Mouse (Mus musculus) heart, embryonic 11.5 days (tissue): Measurements from ENCODE around the gene Plekha6. TPM values are rescaled to one million over a fixed set of nuclear protein-coding genes. Genes with fewer than 3 reads are reported as not detected.
A peak's percentile ranks its signal among the peaks of the same experiment; 100 is the strongest.

Experiments
- ATAC-seq: fragments of 200-750 bp; cut with Nextera tagmentation; replicated peaks from 2 replicates; pipeline ENCODE4 v1.8.0; 2017; ENCODE audit warnings: moderate library complexity; ENCODE audit not compliant: insufficient number of reproducible peaks, low FRiP score, low TSS enrichment
- H3K27ac ChIP-seq: fragments of 300-500 bp; sonication (generic); 2 replicates; pipeline ENCODE4 v1.5.1; 2014; ENCODE audit warnings: mild to moderate bottlenecking, low read depth, low read length
- H3K27me3 ChIP-seq: fragments of 300-500 bp; sonication (generic); 2 replicates; pipeline ENCODE4 v1.6.1; 2014; ENCODE audit warnings: mild to moderate bottlenecking, low read length, mixed read lengths; ENCODE audit not compliant: control insufficient read depth, insufficient read depth
- H3K36me3 ChIP-seq: fragments of 300-500 bp; sonication (generic); 2 replicates; pipeline ENCODE4 v1.6.1; 2014; ENCODE audit warnings: mild to moderate bottlenecking, low read length, moderate library complexity, mixed read lengths; ENCODE audit not compliant: control insufficient read depth, insufficient read depth
- H3K4me1 ChIP-seq: fragments of 300-500 bp; sonication (generic); 2 replicates; pipeline ENCODE4 v1.6.1; 2014; ENCODE audit warnings: low read length; ENCODE audit not compliant: control insufficient read depth, insufficient read depth
- H3K4me2 ChIP-seq: fragments of 300-500 bp; sonication (generic); 2 replicates; pipeline ENCODE4 v1.6.1; 2014; ENCODE audit warnings: mild to moderate bottlenecking, moderate library complexity
- H3K4me3 ChIP-seq: fragments of 300-500 bp; sonication (generic); 2 replicates; pipeline ENCODE4 v1.5.1; 2014; ENCODE audit warnings: low read depth, low read length
- H3K9ac ChIP-seq: fragments of 300-500 bp; sonication (generic); 2 replicates; pipeline ENCODE4 v1.6.1; 2014; ENCODE audit warnings: mild to moderate bottlenecking, low read depth, low read length, moderate library complexity
- H3K9me3 ChIP-seq: fragments of 300-500 bp; sonication (generic); replicated peaks from 2 replicates; pipeline ENCODE4 v1.6.1; 2016; ENCODE audit warnings: low read length; ENCODE audit not compliant: control insufficient read depth
- WGBS: fragments of 180-500 bp; shearing (Covaris S2); extraction: QIAGEN DNeasy Blood & Tissue Kit; methylation state at CpG from one replicate; pipeline ENCODE4 v1.1.7; 2014; ENCODE audit not compliant: insufficient replicate concordance; 5-methylcytosine and 5-hydroxymethylcytosine counted together
- polyA plus RNA-seq: library from polyadenylated mRNA; unstranded; fragments of >200 nt; fragmentation: Nextera tagmentation; extraction: Ambion mirVana; gene quantifications from 2 replicates; pipeline ENCODE4 v1.2.1, GENCODE M21; 2014

The Plekha6 gene
- polyA plus RNA-seq, 1 experiment from 2014 or later = 13.6 TPM

- 41% methylated on average over 17 of the region's 17 CpGs for WGBS
- Histone ChIP-seq H3K27me3 (no peaks in the 10 kb centered on the region), H3K4me2 (0 out of 2 replicates have a peak overlapping the region, but pooled peaks have one; percentile 5), H3K9ac (peak overlapping the region; percentile 35), H3K4me1 (peaks cover 22% of the 10 kb centered on the region), H3K9me3 (no peaks in the 10 kb centered on the region), H3K27ac (no peak overlapping the region), H3K4me3 (no peak overlapping the region), H3K36me3 (no peaks in the 10 kb centered on the region)
- no peak for ATAC-seq
Observed at GRCm38 (mm10) chr1:133209901-133210516, 46.0 kb downstream of the Plekha6 start.

GRCm38 (mm10) chr1:133210766-133211165, 46.8 kb downstream of the Plekha6 start:
- 67% methylated on average over 7 of the region's 7 CpGs for WGBS
- Histone ChIP-seq H3K27ac (no peak overlapping the region), H3K4me3 (no peak overlapping the region), H3K27me3 (no peaks in the 10 kb centered on the region), H3K4me2 (no peak overlapping the region), H3K4me1 (peaks cover 26% of the 10 kb centered on the region), H3K36me3 (no peaks in the 10 kb centered on the region), H3K9ac (no peak overlapping the region), H3K9me3 (no peaks in the 10 kb centered on the region)
- ATAC-seq = no peak

- Histone ChIP-seq H3K9me3 (no peaks in the 10 kb centered on the region), H3K27me3 (no peaks in the 10 kb centered on the region), H3K4me2 (no peak overlapping the region), H3K4me1 (peaks cover 32% of the 10 kb centered on the region), H3K36me3 (no peaks in the 10 kb centered on the region), H3K4me3 (no peak overlapping the region), H3K9ac (no peak overlapping the region), H3K27ac (no peak overlapping the region)
- no peak for ATAC-seq
- WGBS = 62% methylated on average over 4 of the region's 4 CpGs
Observed at GRCm38 (mm10) chr1:133212273-133212672, 48.3 kb downstream of the Plekha6 start.

GRCm38 (mm10) chr1:133213098-133213497, 49.1 kb downstream of the Plekha6 start:
- Histone ChIP-seq H3K9ac (no peak overlapping the region), H3K4me3 (no peak overlapping the region), H3K9me3 (no peaks in the 10 kb centered on the region), H3K36me3 (no peaks in the 10 kb centered on the region), H3K27ac (no peak overlapping the region), H3K4me2 (no peak overlapping the region), H3K4me1 (peaks cover 34% of the 10 kb centered on the region), H3K27me3 (no peaks in the 10 kb centered on the region)
- no peak for ATAC-seq
- 75% methylated on average over 7 of the region's 7 CpGs for WGBS

- no peak for ATAC-seq
- Histone ChIP-seq H3K4me2 (no peak overlapping the region), H3K27ac (no peak overlapping the region), H3K9me3 (no peaks in the 10 kb centered on the region), H3K4me1 (peaks cover 34% of the 10 kb centered on the region), H3K36me3 (no peaks in the 10 kb centered on the region), H3K4me3 (no peak overlapping the region), H3K9ac (no peak overlapping the region), H3K27me3 (no peaks in the 10 kb centered on the region)
- WGBS = 97% methylated on average over 4 of the region's 4 CpGs
Observed at GRCm38 (mm10) chr1:133213901-133214300, 49.9 kb downstream of the Plekha6 start.

GRCm38 (mm10) chr1:133214672-133215359, 50.8 kb downstream of the Plekha6 start:
- WGBS = 52% methylated on average over 7 of the region's 7 CpGs

DNA sequence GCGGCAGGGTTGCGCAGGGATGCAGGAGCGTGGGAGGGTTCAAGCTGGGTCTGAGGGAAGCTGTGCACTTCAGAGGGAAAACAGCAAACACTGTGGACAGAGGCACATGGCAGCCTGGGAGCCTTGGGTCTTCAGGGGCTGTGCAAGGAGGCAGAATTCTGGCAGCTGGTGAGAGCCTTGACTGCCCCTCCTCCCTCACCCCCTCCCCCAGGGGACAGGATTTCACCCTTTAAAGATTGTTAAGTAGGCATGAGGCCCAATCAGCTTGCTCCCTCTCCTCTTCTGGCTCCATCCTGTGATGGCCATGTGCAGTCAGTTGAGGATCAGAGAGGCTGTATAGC, 51.3 kb downstream of the Plekha6 start:
- no peaks in the 10 kb centered on the region for H3K9me3 ChIP-seq
- WGBS = 71% methylated on average over 3 of the region's 3 CpGs
- no peak overlapping the region for H3K4me3 ChIP-seq
- no peak overlapping the region for H3K27ac ChIP-seq
- H3K36me3 ChIP-seq = no peaks in the 10 kb centered on the region
- no peak overlapping the region for H3K9ac ChIP-seq
- peaks cover 26% of the 10 kb centered on the region for H3K4me1 ChIP-seq
- ATAC-seq = no peak; the same call in 1 of the 2 replicates
- no peaks in the 10 kb centered on the region for H3K27me3 ChIP-seq
- H3K4me2 ChIP-seq = no peak overlapping the region

More at GRCm38 (mm10) chr1:133214672-133215359, 50.8 kb downstream of the Plekha6 start:
- ATAC-seq = no peak
- Histone ChIP-seq H3K27ac (no peak overlapping the region), H3K4me1 (peaks cover 30% of the 10 kb centered on the region), H3K4me2 (no peak overlapping the region), H3K9me3 (no peaks in the 10 kb centered on the region), H3K4me3 (no peak overlapping the region), H3K9ac (no peak overlapping the region), H3K27me3 (no peaks in the 10 kb centered on the region), H3K36me3 (no peaks in the 10 kb centered on the region)

DNA sequence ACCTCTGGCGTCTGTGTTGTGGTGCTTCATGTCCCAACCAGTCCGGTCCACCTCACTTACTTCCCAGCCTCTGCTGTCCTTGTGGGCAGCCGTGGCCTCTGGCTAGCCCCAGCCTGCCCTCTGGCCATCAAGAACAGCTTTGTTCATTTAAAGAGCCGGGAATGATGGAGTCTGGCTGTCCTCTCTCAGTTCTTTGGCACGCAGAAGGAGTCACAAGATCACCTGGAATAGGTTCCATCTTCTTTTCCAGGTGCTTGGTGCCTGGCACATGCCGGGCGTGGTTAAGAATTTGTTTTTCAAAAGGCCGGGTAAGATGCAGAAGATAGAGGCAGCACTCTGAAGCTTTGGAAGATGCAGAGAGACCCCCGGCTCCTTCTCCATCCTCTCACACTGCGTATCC, 51.7 kb downstream of the Plekha6 start:
- Histone ChIP-seq H3K27ac (no peak overlapping the region), H3K4me2 (no peak overlapping the region), H3K9ac (no peak overlapping the region), H3K27me3 (no peaks in the 10 kb centered on the region), H3K36me3 (no peaks in the 10 kb centered on the region), H3K4me3 (no peak overlapping the region), H3K4me1 (peaks cover 24% of the 10 kb centered on the region), H3K9me3 (no peaks in the 10 kb centered on the region)
- WGBS = 79% methylated on average over 10 of the region's 10 CpGs
- ATAC-seq = no peak

GRCm38 (mm10) chr1:133217031-133217430, 53.0 kb downstream of the Plekha6 start:
- H3K4me2 ChIP-seq = no peak overlapping the region
- no peak overlapping the region for H3K9ac ChIP-seq
- H3K36me3 ChIP-seq = no peaks in the 10 kb centered on the region
- no peaks in the 10 kb centered on the region for H3K27me3 ChIP-seq
- H3K27ac ChIP-seq = no peak overlapping the region
- no peak for ATAC-seq
- no peak overlapping the region for H3K4me3 ChIP-seq
- peaks cover 28% of the 10 kb centered on the region for H3K4me1 ChIP-seq
- no peaks in the 10 kb centered on the region for H3K9me3 ChIP-seq
- 71% methylated on average over 5 of the region's 5 CpGs for WGBS
